Mouse (Mus musculus) liver, embryonic 11.5 days (tissue): ENCODE measurements at regions not wholly inside any gene's neighbourhood (a gene's known extent, or its start where the extent isn't known, plus 50 kb on each side); places are given as distances from the start of the nearest gene placed in this dataset.

Experiments used
- ATAC-seq: fragments of 200-750 bp; cut with Nextera tagmentation; replicated peaks from 2 replicates; pipeline ENCODE4 v1.8.0; 2017; ENCODE audit warnings: moderate number of reproducible peaks, mild to moderate bottlenecking, moderate TSS enrichment, moderate library complexity; ENCODE audit not compliant: low FRiP score
- DNase-seq: peaks from one replicate; pipeline ENCODE4 v3.0.0-alpha.2; 2017; ENCODE audit warnings: low spot score
- H3K27ac ChIP-seq: fragments of 300-500 bp; sonication (generic); 2 replicates; pipeline ENCODE4 v1.5.1; 2014; ENCODE audit warnings: mild to moderate bottlenecking, low read depth, low read length, control low read depth
- H3K27me3 ChIP-seq: fragments of 300-500 bp; sonication (generic); replicated peaks from 2 replicates; pipeline ENCODE4 v1.6.1; 2014; ENCODE audit warnings: low read length, mixed read lengths; ENCODE audit not compliant: control insufficient read depth, insufficient read depth
- H3K36me3 ChIP-seq: fragments of 300-500 bp; sonication (generic); 2 replicates; pipeline ENCODE4 v1.6.1; 2014; ENCODE audit warnings: mild to moderate bottlenecking, low read length, moderate library complexity, mixed read lengths; ENCODE audit not compliant: control insufficient read depth, insufficient read depth
- H3K4me1 ChIP-seq: fragments of 300-500 bp; sonication (generic); replicated peaks from 2 replicates; pipeline ENCODE4 v1.6.1; 2014; ENCODE audit warnings: low read length, mixed read lengths; ENCODE audit not compliant: control insufficient read depth, insufficient read depth
- H3K4me2 ChIP-seq: fragments of 300-500 bp; sonication (generic); 2 replicates; pipeline ENCODE4 v1.6.1; 2014; ENCODE audit warnings: mild to moderate bottlenecking, control low read depth, moderate library complexity
- H3K4me3 ChIP-seq: fragments of 300-500 bp; sonication (generic); 2 replicates; pipeline ENCODE4 v1.5.1; 2014; ENCODE audit warnings: low read depth, low read length, control low read depth
- H3K9ac ChIP-seq: fragments of 300-500 bp; sonication (generic); 2 replicates; pipeline ENCODE4 v1.6.1; 2014; ENCODE audit warnings: low read depth, low read length, control low read depth
- H3K9me3 ChIP-seq: fragments of 300-500 bp; sonication (generic); 2 replicates; pipeline ENCODE4 v1.6.1; 2016; ENCODE audit warnings: low read length, inconsistent platforms, mixed read lengths; ENCODE audit not compliant: control insufficient read depth
- WGBS: fragments of 180-500 bp; shearing (Covaris S2); extraction: QIAGEN DNeasy Blood & Tissue Kit; methylation state at CpG from one replicate; pipeline ENCODE4 v1.1.7; 2014; 5-methylcytosine and 5-hydroxymethylcytosine counted together

- 78% methylated on average over 6 of the region's 6 CpGs for WGBS
- Histone ChIP-seq H3K4me2 (no peak overlapping the region), H3K27me3 (no peaks in the 10 kb centered on the region), H3K4me1 (no peaks in the 10 kb centered on the region), H3K4me3 (no peak overlapping the region), H3K9me3 (no peaks in the 10 kb centered on the region), H3K9ac (no peak overlapping the region), H3K27ac (no peak overlapping the region), H3K36me3 (no peaks in the 10 kb centered on the region)
- ATAC-seq (no peak), DNase-seq (no peak)
These were observed 178.4 kb upstream of the Ercc4 start for GRCm38 (mm10) chr16:12931111-12931510.

- DNase-seq (no peak), ATAC-seq (no peak)
These were observed 176.5 kb upstream of the Ercc4 start for GRCm38 (mm10) chr16:12932959-12933358.

DNA sequence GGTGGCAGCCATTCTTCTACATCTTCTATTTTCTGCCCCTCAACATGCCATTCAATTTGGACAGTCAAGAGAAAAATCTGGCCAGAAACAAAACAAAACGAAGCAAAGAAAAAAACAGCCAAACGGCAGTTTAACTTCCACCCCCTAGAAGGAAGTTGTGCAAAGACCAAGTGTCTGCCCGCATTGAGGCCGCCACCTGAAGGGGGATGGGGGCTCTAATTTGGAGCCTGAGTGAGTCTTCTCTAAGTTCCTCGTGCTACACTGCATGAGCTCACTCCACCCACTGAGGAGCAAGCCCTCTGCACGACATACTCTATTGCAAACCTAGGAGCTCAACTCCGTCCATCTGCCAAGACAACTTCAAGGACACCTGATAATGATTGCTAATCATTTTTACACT is 174.9 kb upstream of the Ercc4 start:
- Histone ChIP-seq H3K27me3 (no peaks in the 10 kb centered on the region), H3K4me1 (no peaks in the 10 kb centered on the region), H3K4me3 (no peak overlapping the region), H3K4me2 (no peak overlapping the region), H3K36me3 (no peaks in the 10 kb centered on the region), H3K27ac (no peak overlapping the region), H3K9me3 (no peaks in the 10 kb centered on the region), H3K9ac (no peak overlapping the region)
- ATAC-seq, result no peak
- WGBS, result 50% methylated on average over 7 of the region's 7 CpGs
- no peak for DNase-seq

More at GRCm38 (mm10) chr16:12932959-12933358, 176.5 kb upstream of the Ercc4 start:
- Histone ChIP-seq H3K27ac (no peak overlapping the region), H3K36me3 (no peaks in the 10 kb centered on the region), H3K4me1 (no peaks in the 10 kb centered on the region), H3K9me3 (no peaks in the 10 kb centered on the region), H3K4me3 (no peak overlapping the region), H3K4me2 (no peak overlapping the region), H3K9ac (no peak overlapping the region), H3K27me3 (no peaks in the 10 kb centered on the region)
- WGBS, result 75% methylated on average over 3 of the region's 3 CpGs

GRCm38 (mm10) chr16:12935266-12935665 is 174.2 kb upstream of the Ercc4 start:
- Histone ChIP-seq H3K27me3 (no peaks in the 10 kb centered on the region), H3K9me3 (no peaks in the 10 kb centered on the region), H3K27ac (no peak overlapping the region), H3K4me3 (no peak overlapping the region), H3K9ac (no peak overlapping the region), H3K4me1 (no peaks in the 10 kb centered on the region), H3K4me2 (no peak overlapping the region), H3K36me3 (no peaks in the 10 kb centered on the region)
- WGBS, result 68% methylated on average over 2 of the region's 2 CpGs
- ATAC-seq, result no peak
- DNase-seq, result no peak

DNA sequence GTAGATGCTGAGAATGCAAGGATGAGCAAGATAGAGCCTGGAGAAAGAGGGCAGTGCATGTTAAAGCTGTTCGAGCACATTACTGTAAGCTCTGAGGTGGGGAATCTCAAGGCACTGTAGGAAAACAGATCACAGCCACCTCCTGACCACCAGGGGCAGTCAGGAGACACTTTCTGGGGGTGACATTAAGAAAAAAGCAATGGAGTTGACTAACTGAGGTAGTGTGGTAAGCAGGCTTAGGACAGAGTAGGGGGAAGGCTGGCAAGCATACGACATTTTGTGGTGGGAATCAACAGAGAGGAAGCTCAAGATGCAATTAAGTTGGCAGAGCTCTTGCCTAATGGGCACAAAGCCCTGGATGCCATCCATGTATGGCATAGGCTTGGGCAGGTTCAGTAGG is 172.9 kb upstream of the Ercc4 start:
- no peak overlapping the region for H3K9ac ChIP-seq
- ATAC-seq, result no peak
- H3K4me2 ChIP-seq, result no peak overlapping the region
- no peaks in the 10 kb centered on the region for H3K27me3 ChIP-seq
- H3K27ac ChIP-seq, result no peak overlapping the region
- H3K4me3 ChIP-seq, result no peak overlapping the region
- H3K36me3 ChIP-seq, result no peaks in the 10 kb centered on the region
- 81% methylated on average over 2 of the region's 2 CpGs for WGBS
- no peak for DNase-seq
- H3K9me3 ChIP-seq, result no peaks in the 10 kb centered on the region
- no peaks in the 10 kb centered on the region for H3K4me1 ChIP-seq

- ATAC-seq (no peak), DNase-seq (no peak)
- 76% methylated on average over 2 of the region's 2 CpGs for WGBS
- Histone ChIP-seq H3K9ac (no peak overlapping the region), H3K4me3 (no peak overlapping the region), H3K4me1 (no peaks in the 10 kb centered on the region), H3K36me3 (no peaks in the 10 kb centered on the region), H3K27me3 (no peaks in the 10 kb centered on the region), H3K4me2 (no peak overlapping the region), H3K9me3 (no peaks in the 10 kb centered on the region), H3K27ac (no peak overlapping the region)
These were observed 170.9 kb upstream of the Ercc4 start for GRCm38 (mm10) chr16:12938563-12938962.

DNA sequence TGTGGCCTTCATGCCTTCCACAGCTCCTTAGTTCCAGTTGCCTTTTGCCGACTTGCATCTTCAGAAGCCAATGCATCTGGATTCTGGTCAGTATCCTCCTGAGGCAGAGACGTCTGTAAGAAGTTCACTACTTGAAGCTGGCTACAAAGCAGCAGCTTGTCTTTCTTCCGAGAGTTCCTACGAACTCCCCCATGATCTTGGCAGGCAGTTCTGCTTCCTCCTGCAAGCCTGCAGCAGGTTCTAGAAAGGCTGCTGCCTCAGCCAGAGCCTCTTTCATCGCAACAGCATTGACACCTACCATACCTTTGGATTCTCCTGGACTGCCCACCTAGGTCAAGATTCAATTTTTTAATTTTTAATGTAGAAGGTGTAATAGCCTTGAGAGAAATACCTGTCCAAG is 158.3 kb upstream of the Ercc4 start:
- no peak overlapping the region for H3K9ac ChIP-seq

DNA sequence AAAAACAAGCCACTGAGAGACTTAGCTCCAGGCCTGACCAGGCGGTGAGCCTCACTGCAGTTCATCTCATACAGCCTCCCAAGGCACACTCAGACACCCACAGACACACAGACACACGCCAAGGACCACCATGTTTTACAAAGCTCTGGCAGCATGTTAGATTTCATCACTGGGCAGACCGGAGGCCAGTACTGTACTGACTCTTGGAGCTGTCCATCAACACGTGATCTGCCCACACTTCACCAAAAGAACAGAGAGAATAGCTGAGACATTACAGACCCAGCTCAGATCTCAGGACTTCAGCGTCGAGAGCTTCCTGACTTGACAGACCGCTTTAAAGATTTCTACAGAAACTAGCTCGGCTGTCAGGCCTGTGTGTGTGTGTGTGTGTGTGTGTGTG is 155.5 kb upstream of the Ercc4 start:
- no peaks in the 10 kb centered on the region for H3K27me3 ChIP-seq
- no peaks in the 10 kb centered on the region for H3K4me1 ChIP-seq
- H3K9me3 ChIP-seq, result no peaks in the 10 kb centered on the region
- no peak overlapping the region for H3K4me2 ChIP-seq
- H3K9ac ChIP-seq, result no peak overlapping the region
- no peaks in the 10 kb centered on the region for H3K36me3 ChIP-seq
- ATAC-seq, result no peak
- 61% methylated on average over 8 of the region's 8 CpGs for WGBS
- H3K27ac ChIP-seq, result no peak overlapping the region
- DNase-seq, result no peak
- H3K4me3 ChIP-seq, result no peak overlapping the region

More for the DNA sequence above, 158.3 kb upstream of the Ercc4 start:
- Histone ChIP-seq H3K4me2 (no peak overlapping the region), H3K4me3 (no peak overlapping the region), H3K27me3 (no peaks in the 10 kb centered on the region), H3K27ac (no peak overlapping the region), H3K36me3 (no peaks in the 10 kb centered on the region), H3K4me1 (no peaks in the 10 kb centered on the region), H3K9me3 (no peaks in the 10 kb centered on the region)
- DNase-seq, result no peak
- 76% methylated on average over 5 of the region's 5 CpGs for WGBS
- ATAC-seq, result no peak

GRCm38 (mm10) chr16:12956416-12956815 is 153.1 kb upstream of the Ercc4 start:
- WGBS, result 66% methylated on average over 3 of the region's 3 CpGs
- no peak for ATAC-seq
- H3K4me1 ChIP-seq, result no peaks in the 10 kb centered on the region

More at GRCm38 (mm10) chr16:12956416-12956815, 153.1 kb upstream of the Ercc4 start:
- Histone ChIP-seq H3K4me3 (no peak overlapping the region), H3K4me2 (no peak overlapping the region), H3K9ac (no peak overlapping the region), H3K36me3 (no peaks in the 10 kb centered on the region), H3K9me3 (no peaks in the 10 kb centered on the region), H3K27ac (no peak overlapping the region), H3K27me3 (no peaks in the 10 kb centered on the region)
- no peak for DNase-seq
